Mouse (Mus musculus) CD4-positive, CD25-positive, alpha-beta regulatory T cell, adult 2 months (primary cell): ENCODE data around the gene Gm5134.

Experiments used
- DNase-seq: peaks from one replicate; pipeline ENCODE4 v3.0.0-alpha.2; 2012; ENCODE audit warnings: low read depth, low spot score

Gene Gm5134

DNA sequence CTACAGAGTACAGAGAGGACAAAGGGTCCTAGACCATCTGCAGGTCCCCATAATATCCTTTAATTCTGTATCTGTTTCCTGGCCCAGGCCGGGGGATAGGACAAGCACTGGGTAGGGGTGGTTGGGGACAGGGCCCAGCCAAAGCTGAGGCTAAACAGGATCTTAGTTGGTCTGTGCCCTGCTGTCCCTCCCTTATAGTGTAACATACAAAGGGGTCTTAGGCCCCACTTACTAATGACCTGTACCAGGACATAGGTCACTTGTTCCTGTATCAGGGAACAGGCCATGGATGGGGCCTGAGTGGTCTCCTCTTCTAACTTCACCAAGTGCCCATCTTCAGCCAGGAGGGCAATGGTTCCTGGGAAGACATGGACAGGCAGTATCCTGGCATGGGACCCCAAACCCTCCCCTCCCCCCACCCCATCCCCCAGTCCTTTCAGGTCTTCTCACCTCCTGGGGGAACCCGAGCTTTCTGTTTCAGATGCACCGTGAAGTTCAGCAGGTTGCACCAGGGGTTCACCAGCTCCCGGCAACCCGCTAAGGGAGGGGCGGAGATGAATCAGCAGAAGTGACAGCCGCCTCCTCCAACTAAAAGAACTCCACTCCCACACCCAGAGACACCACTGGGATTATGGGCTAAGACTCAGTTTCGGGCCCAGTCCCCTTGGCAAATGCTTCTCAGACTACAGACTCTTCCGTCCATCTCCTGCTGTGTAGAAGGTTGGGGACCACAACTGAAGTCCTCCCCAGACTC, 14.7 kb upstream of the Gm5134 start:
- DNase-seq: peak; percentile 35

- no peak for DNase-seq
Measured at GRCm38 (mm10) chr10:75940520-75940919, 13.8 kb upstream of the Gm5134 start, which contains the start of gene Gm867. Gene Gm867 (minus strand): TSS chr10:75940672.

DNA sequence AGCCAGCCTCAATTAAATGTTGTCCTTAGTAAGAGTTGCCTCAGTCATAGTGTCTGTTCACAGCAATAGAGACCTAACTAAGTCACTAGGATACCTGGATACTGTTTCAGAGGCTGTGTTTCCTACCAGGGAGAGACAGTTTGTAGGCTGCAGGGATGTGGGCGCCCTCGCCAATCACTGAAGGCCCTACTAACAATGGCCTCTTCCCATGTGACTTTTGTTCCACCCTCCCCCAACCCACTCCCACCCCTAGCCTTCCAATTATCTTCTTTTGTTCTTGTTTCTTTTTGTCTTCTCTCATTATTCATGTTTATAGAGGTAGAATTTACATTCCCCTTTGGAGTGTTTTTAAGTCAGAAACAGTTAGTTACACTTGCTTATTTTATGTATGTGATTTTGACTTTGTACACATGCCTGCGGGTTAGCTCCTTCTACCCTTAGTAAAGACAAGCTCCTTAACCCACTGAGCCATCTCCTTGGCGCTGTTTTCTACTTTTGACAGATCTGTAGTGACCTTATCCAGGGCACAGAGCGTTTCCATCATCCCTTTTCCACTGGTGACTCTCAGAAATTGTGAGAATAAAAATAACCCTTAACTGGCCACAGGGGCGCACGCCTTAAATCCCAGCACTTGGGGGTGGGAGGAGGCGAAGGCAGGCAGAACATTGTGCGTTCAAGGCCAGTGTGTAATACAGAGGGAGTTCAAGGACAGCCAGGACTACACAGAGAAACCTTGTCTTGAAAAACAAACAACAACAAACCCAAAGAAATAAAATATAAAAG, 13.1 kb upstream of the Gm5134 start:
- no peak for DNase-seq

GRCm38 (mm10) chr10:75942736-75943477, 11.4 kb upstream of the Gm5134 start, which contains the start of gene Vpreb3:
Gene Vpreb3 (plus strand): TSS chr10:75943057.
- no peak for DNase-seq

DNA sequence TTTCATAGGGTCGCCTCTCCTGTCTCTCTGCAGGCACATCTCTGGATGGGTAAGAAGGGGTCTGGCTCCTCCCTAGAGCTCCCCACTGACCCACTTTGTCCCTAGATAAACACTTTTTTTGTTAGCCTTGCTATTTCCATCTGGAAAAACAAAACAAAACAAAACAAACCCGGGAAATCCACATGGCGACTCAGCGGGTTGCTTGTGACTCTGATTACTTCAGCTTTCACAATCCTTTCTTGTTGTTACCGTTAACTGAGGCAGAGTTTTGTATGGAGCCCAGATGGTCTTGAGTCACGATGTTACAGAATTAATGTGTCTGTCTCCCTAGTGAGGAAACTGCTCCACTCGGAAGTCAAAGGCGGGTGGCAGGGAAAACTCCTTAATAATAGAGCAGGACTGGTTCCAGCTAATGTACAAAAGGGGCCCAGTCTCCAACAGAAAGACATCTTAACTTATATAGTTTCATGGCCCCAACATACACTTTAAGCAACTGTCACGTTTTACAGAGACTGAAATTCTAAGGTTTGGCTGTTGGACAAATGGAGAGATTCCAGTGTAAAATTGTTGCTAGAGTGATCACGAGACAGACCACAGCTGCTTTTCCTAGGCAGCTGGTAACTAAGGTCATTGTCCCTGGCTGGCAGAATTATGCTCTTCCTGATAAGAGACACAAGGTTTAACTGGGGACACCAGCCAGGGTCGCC, 10.1 kb upstream of the Gm5134 start:
- no peak for DNase-seq

GRCm38 (mm10) chr10:75945213-75945612, 9.1 kb upstream of the Gm5134 start:
- no peak for DNase-seq

DNA sequence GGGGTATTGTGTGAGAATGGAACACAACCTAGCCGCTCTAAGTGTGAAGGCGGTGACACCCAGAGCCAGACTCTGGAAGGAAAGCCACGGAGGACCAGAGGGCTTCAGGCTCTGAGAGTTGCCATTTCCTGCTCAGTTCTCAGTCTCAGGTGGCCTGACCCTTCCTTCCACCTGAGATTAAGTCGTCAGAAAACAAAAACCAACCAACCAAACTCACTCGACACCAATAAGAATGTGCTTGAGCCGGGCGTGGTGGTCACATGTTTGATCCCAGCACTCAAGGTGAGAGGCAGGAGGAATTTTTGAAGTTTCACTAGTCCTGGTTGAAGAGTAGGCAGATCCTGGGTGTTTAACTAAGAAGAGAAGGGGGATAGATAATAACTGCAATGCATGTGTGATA, 8.4 kb upstream of the Gm5134 start:
- DNase-seq: no peak

DNA sequence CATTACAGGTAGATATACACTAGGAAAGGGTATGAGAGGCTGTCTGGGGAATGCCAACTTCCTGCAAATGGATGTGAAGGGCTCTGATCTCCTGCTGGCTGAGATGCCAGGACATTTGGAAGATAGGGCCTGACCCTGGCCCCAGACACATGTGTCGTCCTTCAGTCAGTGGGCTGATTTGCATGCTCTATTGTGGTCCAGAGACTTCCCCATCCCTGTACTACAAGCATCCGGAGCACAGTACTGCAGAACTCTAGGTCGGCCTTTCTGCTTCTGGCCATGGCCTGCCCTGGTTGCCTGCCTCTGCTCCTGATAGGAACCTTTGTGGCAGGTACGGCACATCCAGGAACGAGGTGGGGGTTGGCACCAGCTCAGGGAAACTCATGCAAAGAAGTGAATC, 6.2 kb upstream of the Gm5134 start:
- no peak for DNase-seq

DNA sequence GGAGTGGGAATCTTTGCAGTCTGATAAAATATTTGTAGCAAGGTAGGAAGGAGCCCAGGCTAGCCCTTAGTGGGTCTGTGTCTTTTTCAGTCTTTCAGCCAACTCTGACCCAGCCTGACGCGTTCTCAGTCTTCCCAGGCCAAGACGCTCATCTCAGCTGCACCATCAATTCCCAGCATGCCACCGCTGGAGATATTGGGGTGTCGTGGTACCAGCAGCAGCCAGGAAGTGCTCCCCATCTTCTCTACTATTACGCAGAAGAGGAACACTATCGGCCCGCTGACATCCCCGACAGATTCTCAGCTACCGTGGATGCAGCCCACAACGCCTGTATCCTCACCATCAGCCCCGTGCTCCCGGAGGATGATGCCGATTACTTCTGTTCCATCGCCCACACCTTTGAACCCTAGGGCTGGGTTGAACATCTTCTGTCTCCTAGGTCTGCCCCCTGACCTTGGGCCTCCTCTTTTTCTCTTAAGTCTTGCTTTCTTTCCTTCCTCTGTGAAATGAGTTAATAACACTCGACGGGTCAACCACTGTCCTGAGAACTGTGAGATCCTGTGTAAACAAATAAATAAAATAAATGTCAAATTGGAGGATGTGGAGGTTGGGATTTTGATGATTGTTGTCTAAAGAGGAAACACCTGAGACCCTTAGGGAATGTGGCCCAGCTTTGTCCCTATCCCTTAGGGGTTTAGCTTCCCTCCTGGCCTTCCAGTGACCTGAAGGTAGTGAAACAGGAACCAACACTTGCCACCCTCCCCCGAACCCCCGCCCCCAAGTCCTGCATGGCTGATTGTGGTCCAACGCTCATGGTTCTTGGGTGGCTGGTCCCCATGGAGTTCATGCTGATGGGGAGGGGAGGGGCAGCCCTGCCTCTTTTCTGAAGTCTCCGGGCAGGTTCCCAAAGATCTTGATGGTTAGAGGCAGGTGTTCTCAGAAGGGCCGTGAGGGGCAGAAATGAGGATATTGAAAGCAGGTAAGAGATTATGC, 5.0 kb upstream of the Gm5134 start:
- DNase-seq: no peak

- DNase-seq: peak; percentile 51
Measured at GRCm38 (mm10) chr10:75950791-75951210, 3.5 kb upstream of the Gm5134 start.

DNA sequence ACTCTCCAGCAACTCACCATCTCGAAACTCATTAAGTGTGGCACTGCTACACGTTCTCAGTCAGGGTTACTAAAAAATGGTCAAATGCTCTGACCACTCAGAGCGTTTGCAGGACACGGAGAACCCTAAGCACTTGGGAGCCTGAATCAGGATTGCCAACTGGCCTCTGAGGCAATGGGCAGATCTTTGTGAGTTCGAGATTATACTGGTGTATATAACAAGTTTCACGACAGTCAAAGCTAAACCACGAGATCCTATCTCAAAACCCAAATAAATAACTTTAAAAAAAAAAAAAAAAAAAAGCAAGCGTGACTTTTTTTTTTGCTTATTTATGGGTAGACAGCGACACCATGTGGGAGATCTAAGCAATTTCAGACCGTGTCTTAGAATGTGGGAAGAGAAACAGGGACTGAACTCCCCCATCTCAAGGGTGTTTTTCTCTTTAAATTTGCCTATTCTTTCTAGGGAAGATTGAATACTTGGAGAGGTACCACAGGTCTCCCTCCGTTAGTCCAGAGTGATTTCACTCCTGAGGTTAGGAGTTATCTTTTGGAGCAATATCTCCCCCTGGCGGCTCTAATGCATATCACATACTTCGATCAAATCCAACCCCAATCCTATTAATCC, 2.8 kb upstream of the Gm5134 start:
- DNase-seq: peak; percentile 84

GRCm38 (mm10) chr10:75973846-75974245, 19.5 kb downstream of the Gm5134 start:
- no peak for DNase-seq

GRCm38 (mm10) chr10:75975216-75975615, 20.9 kb downstream of the Gm5134 start:
- peak; percentile 79 for DNase-seq

GRCm38 (mm10) chr10:75978119-75978834, 24.0 kb downstream of the Gm5134 start:
- DNase-seq: peak; percentile 41

DNA sequence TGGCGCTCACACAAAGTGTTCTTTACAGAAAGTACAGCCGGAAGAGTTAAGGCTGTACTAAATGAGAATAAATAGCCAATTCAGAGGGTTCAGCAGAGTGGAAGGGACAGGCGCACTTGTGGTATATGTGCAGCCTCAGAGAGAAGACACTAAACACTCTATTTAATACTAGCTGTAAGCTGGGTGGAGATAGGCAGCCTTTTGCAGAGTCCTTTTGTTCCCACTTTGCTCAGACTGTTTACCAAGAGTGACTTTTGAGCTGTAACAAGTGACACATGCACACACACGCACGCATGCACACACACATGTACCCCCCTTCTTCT, 24.5 kb downstream of the Gm5134 start:
- DNase-seq: no peak

DNA sequence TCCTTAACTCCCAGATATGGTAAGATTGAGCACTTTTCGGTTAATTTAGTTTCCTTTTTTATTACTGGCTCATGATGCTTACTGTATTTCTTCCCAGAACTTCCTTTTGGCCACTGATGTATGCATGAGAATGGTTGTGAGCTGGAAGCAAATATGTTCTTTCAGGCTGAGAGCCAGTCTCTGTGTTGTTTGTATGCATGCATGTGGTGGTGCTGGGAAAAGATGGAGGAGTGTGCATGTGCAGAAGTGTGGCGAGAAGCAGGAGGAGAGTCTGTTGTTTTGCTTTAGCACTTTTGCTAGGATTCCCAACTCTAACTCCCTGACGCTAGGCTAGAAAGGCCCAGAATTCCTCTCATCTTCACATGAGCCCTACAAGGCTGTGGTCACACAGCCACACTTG, 25.1 kb downstream of the Gm5134 start:
- DNase-seq: no peak

DNA sequence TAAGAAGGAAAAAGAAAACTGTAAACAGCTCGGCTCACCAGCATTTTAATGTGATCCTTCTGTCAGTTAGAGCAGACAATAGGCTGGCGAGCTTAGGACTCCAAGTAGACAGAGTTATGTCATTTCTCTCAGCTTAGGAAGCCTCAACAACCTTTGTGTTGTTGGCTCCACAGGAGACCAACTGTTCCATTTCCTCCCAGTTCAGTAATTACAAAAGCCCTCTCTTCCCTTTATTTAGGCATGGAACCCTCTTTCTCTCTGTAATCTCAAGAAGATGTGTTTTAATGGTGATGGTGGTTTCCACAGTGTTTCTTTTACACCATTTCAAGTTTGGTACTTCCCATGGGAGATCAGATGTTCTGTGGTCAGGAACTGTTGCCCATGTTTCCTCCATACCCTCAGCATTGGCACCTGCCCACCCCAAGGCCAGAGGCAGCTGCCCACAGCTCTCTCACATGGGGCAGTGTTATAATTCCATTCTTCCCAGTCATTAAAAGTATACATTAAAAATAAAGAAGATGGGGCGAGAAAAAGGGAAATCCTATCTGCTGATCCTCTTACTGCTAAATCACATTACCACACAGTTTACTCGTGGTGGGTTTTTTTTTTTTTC, 36.2 kb downstream of the Gm5134 start:
- DNase-seq: no peak

- no peak for DNase-seq
Measured at GRCm38 (mm10) chr10:75993616-75994240, 39.4 kb downstream of the Gm5134 start.
